Mouse (Mus musculus) kidney, adult 2 months (tissue): ENCODE measurements around the gene Egflam.

Source experiments
- CTCF ChIP-seq: fragments of 200-500 bp; conservative IDR thresholded peaks from 2 replicates; pipeline ENCODE4 v1.5.1; 2011; ENCODE audit warnings: low read depth, mild to moderate bottlenecking, control low read depth, low read length, moderate library complexity, mixed read lengths; ENCODE audit not compliant: insufficient read depth, insufficient read length
- POLR2A ChIP-seq: fragments of 200-500 bp; IDR thresholded peaks from one replicate; pipeline ENCODE4 v1.6.1; 2011; ENCODE audit warnings: low read depth, low read length, control low read depth

GRCm38 (mm10) chr15:7287911-7288310, 110.3 kb downstream of the Egflam start:
- no peak for TF ChIP-seq POLR2A
- TF ChIP-seq CTCF: no peak
